Comparison of ENCODE assay signal across 8 mouse cellular contexts in genomic region chr7:99626376-99627270, GRCm38 (mm10). TPM values are rescaled to one million over a fixed set of nuclear protein-coding genes. Genes with fewer than 3 reads are reported as not detected.
DNase-seq lines count a peak whose midpoint lies in the region; ATAC-seq and TF ChIP-seq lines count a peak whose summit lies in the region.

TSS of gene Tpbgl (minus strand) at chr7:99627103.

- no peak for TF ChIP-seq CTCF in liver, adult 2 months (IDR thresholded peaks at IDR 0.05; ENCODE audit: low read depth, low read length)

- under 1% methylated on average over 72 of the region's 83 CpGs for WGBS in hindbrain, embryonic 15.5 days
- WGBS in liver, adult 2 months: 3% methylated on average over 83 of the region's 83 CpGs

- H3K4me3 ChIP-seq in hindbrain, embryonic 15.5 days: peak within 1 kb of the TSS; percentile 46
- H3K4me3 ChIP-seq in liver, adult 2 months (ENCODE audit: insufficient read depth, low read depth, low read length): peak within 1 kb of the TSS; percentile 72

- H3K36me3 ChIP-seq in hindbrain, embryonic 15.5 days: no peaks in the 10 kb centered on the region
- H3K36me3 ChIP-seq in liver, adult 2 months (ENCODE audit: control insufficient read depth, insufficient read depth, low read length): no peaks in the 10 kb centered on the region

- DNase-seq in cerebellum, adult 18-20 months: peak; percentile 17 to 26
- DNase-seq in cerebellum, adult 8-10 months: no peak
- peak in 1 of 2 experiments; percentile 28 for DNase-seq in adrenal gland, postnatal 4 days (ENCODE audit: low spot score in 2 of 2)
- peak; percentile 76 to 82 for DNase-seq in gastrocnemius, adult 8-10 months (ENCODE audit: low spot score in 2 of 2)
- peak; percentile 9 for DNase-seq in liver, adult 2 months (ENCODE audit: extremely low read depth, low read depth, low spot score)
- peak; percentile 27 for DNase-seq in naive thymus-derived CD4-positive, alpha-beta T cell, adult 2 months (ENCODE audit: low read depth)
- DNase-seq in thymus, postnatal 10 days (ENCODE audit: low spot score in 2 of 2): peak; percentile 15 to 31

- H3K9me3 ChIP-seq in hindbrain, embryonic 15.5 days: no peaks in the 10 kb centered on the region

- H3K4me1 ChIP-seq in hindbrain, embryonic 15.5 days (replicated peaks): peaks cover 23% of the 10 kb centered on the region
- H3K4me1 ChIP-seq in liver, adult 2 months (ENCODE audit: control insufficient read depth, insufficient read depth, low read length): peaks cover 2% of the 10 kb centered on the region; the same call in 1 of the 2 replicates

- TF ChIP-seq POLR2A in liver, adult 2 months (IDR thresholded peaks at IDR 0.05; ENCODE audit: extremely low read depth, insufficient read depth, low read length): peak; percentile 7; the same call in 1 of the 2 replicates

- peaks cover 34% of the 10 kb centered on the region for H3K27me3 ChIP-seq in hindbrain, embryonic 15.5 days
- peaks cover 6% of the 10 kb centered on the region; the same call in 1 of the 2 replicates for H3K27me3 ChIP-seq in liver, adult 2 months (ENCODE audit: control insufficient read depth, insufficient read depth, low read length)

- peak within 1 kb of the TSS; percentile 49 for H3K9ac ChIP-seq in hindbrain, embryonic 15.5 days
- peak within 1 kb of the TSS; percentile 84 for H3K9ac ChIP-seq in liver, adult 2 months (ENCODE audit: low read depth, low read length)

- H3K4me2 ChIP-seq in hindbrain, embryonic 15.5 days: peak within 1 kb of the TSS; percentile 75

- no peaks in the 10 kb centered on the region for H3K79me2 ChIP-seq in liver, adult 2 months (ENCODE audit: control insufficient read depth, insufficient read depth, low read length)

- ATAC-seq in hindbrain, embryonic 15.5 days (ENCODE audit: low FRiP score, low read depth): no peak; the same call in 1 of the 2 replicates

- peak within 1 kb of the TSS; percentile 20; the same call in 1 of the 2 replicates for H3K27ac ChIP-seq in hindbrain, embryonic 15.5 days (replicated peaks)
- peak within 1 kb of the TSS; percentile 60 for H3K27ac ChIP-seq in liver, adult 2 months (replicated peaks; ENCODE audit: insufficient read depth, low read depth, low read length)

RNA-seq across cellular contexts. Expression of gene Tpbgl, which starts in this region (rescaled TPM):
- 10 to 100 TPM; 12.7 to 14.2 TPM for total RNA-seq in adrenal gland, postnatal 4 days (2021)
- 10 to 100 TPM; 52.4 to 77.6 (median 63.1) TPM for total RNA-seq in gastrocnemius, adult 8-10 months (2022)
- 2.0 and 2.4 TPM in 2 replicates for polyA plus RNA-seq in hindbrain, embryonic 15.5 days (2015; fragmentation: Nextera tagmentation; extraction: Ambion mirVana)
- total RNA-seq in liver, adult 2 months (2014; rRNA removed): 1.9 and 2.8 TPM in 2 replicates
- polyA plus RNA-seq in liver, adult 2 months (2012; rRNA removed): 6.3 and 6.4 TPM in 2 replicates
